Mouse (Mus musculus): ENCODE data around the gene Sipa1l1. TPM values are rescaled to one million over a fixed set of nuclear protein-coding genes. Genes with fewer than 3 reads are reported as not detected.

Gene Sipa1l1
- polyA plus RNA-seq, 1 experiment, result 12.0 TPM

DNA sequence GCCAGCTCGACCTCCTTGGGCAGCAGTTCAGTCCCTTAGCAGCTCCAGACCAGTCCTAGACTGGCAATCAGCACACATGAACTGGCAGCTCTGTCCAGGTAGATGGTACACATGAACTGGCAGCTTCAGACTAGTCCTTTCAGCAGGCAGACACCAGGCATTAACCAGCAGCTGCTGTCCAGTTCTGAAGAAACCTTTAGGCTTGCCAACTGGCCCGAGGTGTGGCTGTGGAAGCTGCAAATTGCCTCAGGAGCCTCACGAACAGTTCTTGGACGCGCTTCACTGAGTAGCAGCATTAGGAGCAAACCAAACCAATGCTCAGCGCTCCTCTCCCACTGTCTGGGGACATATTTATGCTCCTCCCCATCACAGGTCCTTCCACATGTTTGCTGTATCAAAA, 128.1 kb downstream of the Sipa1l1 start:
- Histone ChIP-seq H3K36me3 (replicated peaks; ENCODE audit: low read length) (peaks cover 14% of the 10 kb centered on the region), H3K4me1 (peaks cover 30% of the 10 kb centered on the region), H3K4me3 (replicated peaks) (no peak overlapping the region), H3K9me3 (no peaks in the 10 kb centered on the region), H3K27me3 (replicated peaks) (no peaks in the 10 kb centered on the region)
- TF ChIP-seq FLI1 (IDR thresholded peaks at IDR 0.05; ENCODE audit: low read length) (no peak), GATA1 (IDR thresholded peaks at IDR 0.05; ENCODE audit: borderline replicate concordance, low read length) (no peak)

DNA sequence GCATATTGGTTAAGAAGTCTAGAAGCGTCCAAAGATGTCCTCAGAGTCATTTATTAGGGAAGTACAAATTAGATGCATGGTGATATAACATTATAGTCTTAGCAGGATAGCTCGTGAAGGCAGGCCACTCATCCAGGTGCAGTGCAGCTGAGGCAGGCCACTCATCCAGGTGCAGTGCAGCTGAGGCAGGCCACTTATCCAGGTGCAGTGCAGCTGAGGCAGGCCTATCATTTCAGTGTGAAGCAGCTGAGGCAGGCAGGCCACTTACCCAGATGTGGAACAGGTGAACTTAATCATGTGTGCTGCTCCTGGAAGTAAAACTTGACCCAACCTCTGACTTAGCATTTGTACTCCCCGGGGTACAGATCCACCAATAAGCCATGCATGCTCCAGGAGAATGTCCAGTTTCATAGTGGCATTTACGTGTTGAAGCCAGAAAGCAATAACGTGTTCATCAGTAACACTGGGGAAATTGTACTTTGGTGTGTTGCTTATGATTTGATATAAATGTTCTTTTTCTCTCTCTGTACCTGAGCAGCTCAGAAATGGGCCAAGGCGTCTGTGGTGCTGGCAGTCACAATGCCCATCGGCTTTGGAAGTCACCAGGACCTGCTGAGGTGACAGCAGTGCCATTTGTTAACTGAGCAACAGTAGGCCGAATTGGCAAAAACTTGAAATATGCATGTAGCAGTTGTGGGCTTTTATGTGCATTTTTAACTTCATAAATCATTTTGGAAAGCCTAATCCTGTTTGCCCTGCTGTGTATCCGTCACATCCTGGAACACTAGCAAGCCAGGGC, 129.7 kb downstream of the Sipa1l1 start:
- Histone ChIP-seq H3K27me3 (replicated peaks) (no peaks in the 10 kb centered on the region), H3K4me3 (replicated peaks) (no peak overlapping the region), H3K9me3 (no peaks in the 10 kb centered on the region), H3K36me3 (replicated peaks; ENCODE audit: low read length) (peaks cover 12% of the 10 kb centered on the region), H3K4me1 (peaks cover 39% of the 10 kb centered on the region)
- no peak for TF ChIP-seq GATA1 (IDR thresholded peaks at IDR 0.05; ENCODE audit: borderline replicate concordance, low read length)
- no peak for TF ChIP-seq FLI1 (IDR thresholded peaks at IDR 0.05; ENCODE audit: low read length)

- no peak overlapping the region for H3K4me3 ChIP-seq (replicated peaks)
- no peaks in the 10 kb centered on the region for H3K9me3 ChIP-seq
- H3K4me1 ChIP-seq, result peaks cover 49% of the 10 kb centered on the region
- H3K27me3 ChIP-seq (replicated peaks), result no peaks in the 10 kb centered on the region
- TF ChIP-seq FLI1 (IDR thresholded peaks at IDR 0.05; ENCODE audit: low read length), result no peak
- peaks cover 11% of the 10 kb centered on the region for H3K36me3 ChIP-seq (replicated peaks; ENCODE audit: low read length)
Observed at GRCm38 (mm10) chr12:82304140-82304539, 135.0 kb downstream of the Sipa1l1 start.

DNA sequence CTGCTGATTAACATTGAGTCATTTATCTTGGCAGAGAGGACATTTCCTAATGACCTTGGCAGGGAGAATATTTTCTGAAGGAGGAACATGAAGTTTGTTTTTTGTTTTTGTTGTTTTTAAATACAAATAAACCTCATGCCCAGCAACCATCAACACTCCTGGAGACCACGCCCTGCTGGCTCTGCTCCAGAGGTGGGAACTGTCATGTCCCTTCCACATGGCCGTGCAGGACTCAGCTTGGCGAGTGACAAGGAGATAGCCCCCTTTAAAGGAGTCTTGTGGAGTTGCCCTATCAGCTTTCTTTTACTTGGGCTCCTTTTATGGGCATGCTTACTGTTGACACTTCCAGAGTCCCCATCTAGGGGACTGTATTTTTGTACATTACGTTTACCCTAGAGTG, 136.9 kb downstream of the Sipa1l1 start:
- peaks cover 13% of the 10 kb centered on the region for H3K36me3 ChIP-seq (replicated peaks; ENCODE audit: low read length)
- H3K9me3 ChIP-seq, result no peaks in the 10 kb centered on the region
- peaks cover 67% of the 10 kb centered on the region for H3K4me1 ChIP-seq
- no peaks in the 10 kb centered on the region for H3K27me3 ChIP-seq (replicated peaks)
- no peak overlapping the region for H3K4me3 ChIP-seq (replicated peaks)
- no peak for TF ChIP-seq FLI1 (IDR thresholded peaks at IDR 0.05; ENCODE audit: low read length)
- TF ChIP-seq GATA1 (IDR thresholded peaks at IDR 0.05; ENCODE audit: borderline replicate concordance, low read length), result no peak

- H3K4me3 ChIP-seq (replicated peaks), result peak overlapping the region; percentile 70
- no peaks in the 10 kb centered on the region for H3K27me3 ChIP-seq (replicated peaks)
- H3K4me1 ChIP-seq, result peaks cover 83% of the 10 kb centered on the region
- H3K9me3 ChIP-seq, result no peaks in the 10 kb centered on the region
- H3K36me3 ChIP-seq (replicated peaks; ENCODE audit: low read length), result peaks cover 17% of the 10 kb centered on the region
- TF ChIP-seq FLI1 (IDR thresholded peaks at IDR 0.05; ENCODE audit: low read length) (no peak), GATA1 (IDR thresholded peaks at IDR 0.05; ENCODE audit: borderline replicate concordance, low read length) (no peak)
Observed at GRCm38 (mm10) chr12:82311593-82311992, 142.5 kb downstream of the Sipa1l1 start.

DNA sequence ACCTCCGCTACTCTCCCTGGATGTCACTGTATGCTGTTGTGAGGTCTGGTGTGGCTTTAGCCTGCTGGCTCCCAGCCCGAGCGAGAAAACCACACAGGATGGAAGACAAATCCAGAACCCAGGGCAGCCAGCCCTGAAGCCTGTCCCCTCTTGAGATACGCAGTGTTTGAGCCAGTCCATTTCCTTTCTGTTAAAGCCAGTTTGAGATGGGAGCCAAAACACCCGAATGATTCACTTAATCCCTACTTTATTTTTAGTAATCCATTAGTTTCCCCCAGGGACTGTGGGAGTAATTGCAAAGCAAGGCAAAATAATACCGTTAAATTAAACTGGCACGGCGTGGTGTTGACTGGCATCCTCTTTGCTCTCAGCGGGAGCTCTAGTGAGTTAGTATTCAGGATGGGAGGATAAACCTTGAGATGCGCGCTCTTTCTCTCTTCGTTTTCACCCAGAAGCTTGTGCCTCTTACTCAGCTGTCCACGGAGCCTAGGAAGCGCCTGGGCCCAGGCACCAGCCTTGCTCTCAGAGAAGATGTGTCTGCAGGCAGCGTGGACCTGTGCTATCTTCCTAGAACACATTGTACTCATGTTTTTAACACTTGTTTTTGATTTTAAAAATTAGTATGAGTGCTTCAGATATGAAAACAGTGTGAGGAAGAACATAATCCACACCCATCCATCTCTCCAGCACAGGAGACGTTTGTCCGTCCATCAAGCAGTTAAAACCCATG, 143.1 kb downstream of the Sipa1l1 start:
- H3K4me3 ChIP-seq (replicated peaks), result peak overlapping the region; percentile 70
- TF ChIP-seq GATA1 (IDR thresholded peaks at IDR 0.05; ENCODE audit: borderline replicate concordance, low read length), result no peak
- no peak for TF ChIP-seq FLI1 (IDR thresholded peaks at IDR 0.05; ENCODE audit: low read length)
- H3K27me3 ChIP-seq (replicated peaks), result no peaks in the 10 kb centered on the region
- H3K36me3 ChIP-seq (replicated peaks; ENCODE audit: low read length), result peaks cover 19% of the 10 kb centered on the region
- H3K4me1 ChIP-seq, result peaks cover 80% of the 10 kb centered on the region
- no peaks in the 10 kb centered on the region for H3K9me3 ChIP-seq

GRCm38 (mm10) chr12:82313091-82313490, 144.0 kb downstream of the Sipa1l1 start:
- H3K27me3 ChIP-seq (replicated peaks), result no peaks in the 10 kb centered on the region
- peak overlapping the region; percentile 59 for H3K4me3 ChIP-seq (replicated peaks)
- H3K36me3 ChIP-seq (replicated peaks; ENCODE audit: low read length), result peaks cover 22% of the 10 kb centered on the region
- peaks cover 77% of the 10 kb centered on the region for H3K4me1 ChIP-seq
- TF ChIP-seq GATA1 (IDR thresholded peaks at IDR 0.05; ENCODE audit: borderline replicate concordance, low read length) (0 out of 3 replicates have a peak, but pooled peaks have one; percentile 27), FLI1 (IDR thresholded peaks at IDR 0.05; ENCODE audit: low read length) (no peak)
- no peaks in the 10 kb centered on the region for H3K9me3 ChIP-seq

DNA sequence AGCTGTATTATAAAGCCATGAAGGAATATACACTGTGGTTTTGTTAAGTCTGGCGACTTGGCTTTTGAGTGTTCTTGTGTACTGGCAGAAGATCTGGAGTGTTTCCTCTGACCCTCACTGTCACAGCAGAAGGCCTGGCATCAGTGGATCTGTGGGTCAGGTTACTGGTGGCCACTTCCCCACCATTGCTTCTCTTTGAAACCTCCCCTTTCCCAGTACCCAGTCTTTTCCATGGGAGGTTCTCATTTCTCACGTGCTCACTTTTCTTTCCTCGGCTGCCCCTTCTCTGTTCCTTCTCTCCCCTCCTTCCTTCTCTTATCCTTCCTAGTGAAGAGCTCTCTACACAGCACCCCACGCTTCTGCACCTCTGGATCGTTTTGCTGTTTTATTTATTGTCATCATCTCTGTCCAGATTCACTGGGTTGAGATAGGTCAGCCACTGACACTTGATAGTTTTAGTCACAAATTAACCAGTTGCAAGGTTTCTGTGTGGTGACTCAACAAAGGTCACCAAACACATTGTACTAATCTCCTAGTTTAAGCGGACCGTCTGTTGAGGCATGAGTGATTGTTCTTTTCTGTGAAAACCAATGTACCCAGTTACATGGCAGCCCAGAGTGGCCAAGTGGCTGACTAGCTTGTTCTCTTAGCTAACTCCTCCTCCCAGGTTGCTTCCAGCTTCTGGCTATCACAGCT, 150.5 kb downstream of the Sipa1l1 start:
- Histone ChIP-seq H3K36me3 (replicated peaks; ENCODE audit: low read length) (peaks cover 14% of the 10 kb centered on the region), H3K4me3 (replicated peaks) (no peak overlapping the region), H3K4me1 (peaks cover 36% of the 10 kb centered on the region), H3K9me3 (no peaks in the 10 kb centered on the region), H3K27me3 (replicated peaks) (no peaks in the 10 kb centered on the region)
- TF ChIP-seq GATA1 (IDR thresholded peaks at IDR 0.05; ENCODE audit: borderline replicate concordance, low read length) (no peak), FLI1 (IDR thresholded peaks at IDR 0.05; ENCODE audit: low read length) (no peak)

- Histone ChIP-seq H3K4me3 (replicated peaks) (no peak overlapping the region), H3K36me3 (replicated peaks; ENCODE audit: low read length) (peaks cover 15% of the 10 kb centered on the region), H3K4me1 (peaks cover 36% of the 10 kb centered on the region), H3K27me3 (replicated peaks) (no peaks in the 10 kb centered on the region), H3K9me3 (no peaks in the 10 kb centered on the region)
- TF ChIP-seq FLI1 (IDR thresholded peaks at IDR 0.05; ENCODE audit: low read length) (no peak), GATA1 (IDR thresholded peaks at IDR 0.05; ENCODE audit: borderline replicate concordance, low read length) (no peak)
Observed at GRCm38 (mm10) chr12:82320204-82320603, 151.1 kb downstream of the Sipa1l1 start.
